Mouse (Mus musculus) WW6 (cell line): ENCODE results near the gene Fsip1.
A peak's percentile ranks its signal among the peaks of the same experiment; 100 is the strongest.

Experiments
- DNase-seq: peaks from one replicate; pipeline ENCODE4 v3.0.0-alpha.2; 2013; ENCODE audit warnings: low read depth, low spot score

Gene Fsip1

DNA sequence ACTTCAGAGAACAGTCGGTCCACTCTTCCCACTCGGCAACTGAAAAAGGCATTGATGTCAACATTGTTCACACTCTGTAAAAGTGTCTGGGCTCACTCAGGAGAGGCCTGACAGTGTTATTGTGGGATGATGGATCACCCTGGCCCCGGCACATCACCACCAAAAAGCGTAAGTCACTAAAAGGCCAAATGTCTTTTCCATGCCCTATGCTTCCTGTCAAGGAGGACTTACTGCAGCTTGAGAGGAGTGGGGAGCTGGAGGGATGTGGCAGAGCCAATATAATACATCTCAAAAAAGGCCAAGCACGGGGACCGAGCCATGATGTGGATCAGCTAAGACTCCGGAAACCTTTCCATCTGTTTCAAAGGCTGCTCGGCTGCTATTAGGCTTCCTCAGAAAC is 2.2 kb downstream of the Fsip1 start:
- DNase-seq: no peak

GRCm38 (mm10) chr2:118248966-118249365 is 7.8 kb downstream of the Fsip1 start:
- no peak for DNase-seq

GRCm38 (mm10) chr2:118248016-118248415 is 8.8 kb downstream of the Fsip1 start:
- DNase-seq: no peak

- DNase-seq: peak; percentile 42
Observed at GRCm38 (mm10) chr2:118245914-118246313, 10.9 kb downstream of the Fsip1 start.

- no peak for DNase-seq
Observed at GRCm38 (mm10) chr2:118236196-118236595, 20.6 kb downstream of the Fsip1 start.

DNA sequence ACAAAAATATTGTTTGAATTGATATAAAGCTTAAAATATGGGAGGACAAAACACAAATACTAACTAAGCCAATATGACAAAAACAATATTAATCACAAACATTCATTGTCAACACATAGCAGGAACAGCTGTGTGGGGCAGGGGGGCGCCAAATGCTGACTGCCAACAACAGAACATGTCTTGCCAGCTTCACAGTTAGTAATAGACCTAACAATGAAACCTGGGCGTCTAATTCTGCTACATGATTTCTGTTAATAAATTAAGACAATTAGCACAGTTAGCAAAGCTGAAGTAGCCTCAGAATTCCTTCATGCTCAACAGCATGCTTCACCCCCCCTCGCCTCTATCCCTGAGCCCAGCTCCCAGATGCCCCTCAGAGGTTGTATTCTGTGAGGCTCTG is 21.2 kb downstream of the Fsip1 start:
- no peak for DNase-seq

DNA sequence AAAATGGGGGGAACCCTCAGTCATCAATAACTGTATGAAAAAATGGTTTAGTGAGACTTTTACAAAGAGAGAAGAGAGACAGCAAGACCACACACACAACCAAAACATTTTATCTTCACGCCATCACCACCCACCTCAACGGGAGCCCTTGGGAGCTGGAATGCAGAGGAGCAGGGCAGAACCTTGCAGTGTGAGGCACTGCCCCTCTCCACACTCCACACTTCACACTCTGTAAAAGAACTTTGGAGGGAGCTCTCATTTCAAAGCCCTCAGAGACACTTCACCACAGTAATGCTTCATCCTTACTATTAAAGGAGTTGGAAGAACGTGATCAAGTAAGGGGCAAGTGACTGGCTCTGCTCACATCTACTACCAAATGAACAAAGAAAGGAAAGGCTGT is 26.2 kb downstream of the Fsip1 start:
- no peak for DNase-seq

- no peak for DNase-seq
Observed at GRCm38 (mm10) chr2:118228486-118229079, 28.2 kb downstream of the Fsip1 start.

GRCm38 (mm10) chr2:118225316-118226041 is 31.3 kb downstream of the Fsip1 start:
- no peak for DNase-seq

- no peak for DNase-seq
Observed at GRCm38 (mm10) chr2:118217993-118218595, 38.7 kb downstream of the Fsip1 start.

GRCm38 (mm10) chr2:118209712-118210111 is 47.1 kb downstream of the Fsip1 start:
- DNase-seq: no peak

- DNase-seq: no peak
Observed at GRCm38 (mm10) chr2:118208651-118209050, 48.1 kb downstream of the Fsip1 start.

DNA sequence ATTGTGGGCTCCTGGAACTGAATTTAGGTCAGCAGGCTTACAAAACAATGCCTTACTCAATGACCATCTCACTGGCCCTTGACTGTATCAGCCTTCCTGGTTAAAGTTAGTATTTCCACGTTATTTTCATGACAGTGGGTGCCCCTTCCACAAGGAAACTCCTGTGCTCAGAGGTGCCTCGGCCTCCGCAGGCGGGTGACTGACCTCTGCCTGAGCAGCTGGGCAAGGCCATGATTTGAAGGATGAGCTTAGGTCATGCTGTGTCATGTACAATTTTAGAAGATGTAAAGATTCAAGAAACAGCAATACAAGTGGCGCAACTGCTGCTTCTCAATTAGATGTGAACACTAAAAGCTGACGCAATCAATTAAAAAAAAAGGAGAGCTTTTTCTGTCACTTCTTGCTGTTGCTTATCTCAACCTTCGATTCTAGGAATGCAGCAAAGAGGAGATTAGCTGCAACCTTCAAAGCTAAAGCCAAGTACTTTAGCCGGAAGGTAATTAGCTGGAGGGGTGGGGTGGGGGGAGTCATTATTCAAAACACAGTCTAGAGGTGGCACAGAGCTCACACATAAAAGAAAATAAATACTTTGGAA is 50.7 kb downstream of the Fsip1 start:
- DNase-seq: no peak

GRCm38 (mm10) chr2:118204646-118205045 is 52.1 kb downstream of the Fsip1 start:
- DNase-seq: no peak

DNA sequence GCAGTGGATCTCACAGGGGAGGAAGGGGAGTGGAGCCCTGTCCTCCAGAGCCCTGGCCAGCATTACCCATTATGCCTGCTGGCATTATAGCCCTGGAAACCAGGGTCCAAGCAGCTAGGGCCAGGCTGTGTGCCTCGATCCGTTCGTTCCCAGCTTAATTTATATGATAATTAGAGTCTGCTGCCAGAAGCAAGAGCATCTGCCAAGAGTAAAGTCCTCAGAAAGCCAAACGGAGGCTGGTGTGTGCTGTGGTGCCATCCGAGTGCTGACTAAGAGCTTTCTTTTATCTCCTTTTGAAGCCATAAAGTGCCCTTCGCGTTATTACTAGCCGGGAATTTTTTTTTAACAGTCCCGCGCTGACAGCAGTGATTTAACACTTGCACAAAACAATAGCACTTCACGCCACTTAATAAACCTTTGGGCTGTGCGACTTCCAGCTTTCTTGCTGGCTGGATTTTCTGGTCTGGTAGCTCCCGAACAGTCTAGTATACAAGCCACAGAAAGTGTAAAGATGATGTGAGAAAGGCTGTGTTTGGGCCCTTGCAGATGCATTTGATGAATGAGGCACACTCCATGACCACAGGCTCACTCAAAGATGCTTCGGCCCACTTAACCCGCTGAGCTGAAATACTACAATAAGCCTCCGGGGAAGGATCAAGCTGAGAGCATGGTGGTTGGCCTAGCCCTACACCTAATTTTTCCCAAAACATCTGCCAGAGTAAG is 52.9 kb downstream of the Fsip1 start:
- DNase-seq: no peak

DNA sequence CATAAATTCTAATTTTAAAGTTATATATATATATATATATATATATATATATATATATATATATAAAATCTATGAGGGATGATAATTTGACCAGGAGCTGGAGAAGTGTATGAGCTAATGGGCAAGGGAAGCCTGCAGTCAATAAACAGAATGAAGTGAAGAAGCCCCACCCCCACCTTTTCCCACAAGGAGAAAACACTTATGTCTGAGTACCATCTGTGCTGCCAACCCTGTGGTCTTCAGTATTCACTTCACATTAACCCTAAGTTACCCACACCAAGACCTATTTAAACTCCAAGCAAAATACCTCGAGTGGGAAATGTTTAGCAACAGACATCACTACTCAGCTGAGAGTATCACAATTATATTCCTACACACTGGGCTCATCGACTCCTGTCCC is 53.8 kb downstream of the Fsip1 start:
- DNase-seq: no peak

GRCm38 (mm10) chr2:118201983-118202382 is 54.8 kb downstream of the Fsip1 start:
- no peak for DNase-seq

GRCm38 (mm10) chr2:118199867-118200266 is 56.9 kb downstream of the Fsip1 start:
- DNase-seq: peak; percentile 48

DNA sequence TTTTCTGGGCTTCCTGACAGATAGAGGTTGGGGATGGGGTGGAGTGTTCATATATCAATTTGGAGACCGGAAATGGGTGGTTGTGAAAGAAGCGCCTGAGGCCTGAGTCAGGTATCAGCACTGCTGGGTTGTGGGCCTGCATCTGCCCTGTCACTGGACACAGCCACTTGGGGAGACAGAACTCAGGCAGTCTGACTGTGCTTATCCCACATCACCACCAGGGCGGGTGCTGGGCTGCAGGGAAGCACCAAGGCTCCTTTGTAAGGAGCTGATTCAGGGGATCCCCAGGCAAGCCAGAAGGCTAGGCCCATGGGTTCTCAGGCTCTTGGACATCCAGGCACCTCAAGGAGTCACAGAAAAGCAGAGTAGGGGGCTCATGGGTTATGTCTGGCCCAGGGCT is 59.8 kb downstream of the Fsip1 start:
- DNase-seq: no peak

DNA sequence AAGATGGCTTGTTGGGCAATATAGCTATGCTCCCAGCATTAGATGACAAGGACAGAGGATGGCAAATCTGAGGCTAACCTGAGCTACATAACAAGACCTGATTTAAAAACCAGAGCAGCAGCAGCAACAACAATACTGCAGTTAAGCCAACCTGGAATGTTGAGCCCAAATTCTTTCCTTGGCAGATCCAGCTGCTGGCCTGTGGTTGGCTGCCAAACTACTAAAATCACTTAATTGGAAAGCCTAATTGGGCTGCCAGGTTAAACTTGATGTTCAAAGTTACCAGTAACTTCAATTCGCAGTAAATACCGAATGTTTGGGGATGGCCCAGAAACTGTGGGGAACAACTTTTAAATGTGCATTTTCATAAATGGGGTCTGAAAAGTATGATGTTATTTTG is 74.6 kb downstream of the Fsip1 start:
- DNase-seq: no peak

DNA sequence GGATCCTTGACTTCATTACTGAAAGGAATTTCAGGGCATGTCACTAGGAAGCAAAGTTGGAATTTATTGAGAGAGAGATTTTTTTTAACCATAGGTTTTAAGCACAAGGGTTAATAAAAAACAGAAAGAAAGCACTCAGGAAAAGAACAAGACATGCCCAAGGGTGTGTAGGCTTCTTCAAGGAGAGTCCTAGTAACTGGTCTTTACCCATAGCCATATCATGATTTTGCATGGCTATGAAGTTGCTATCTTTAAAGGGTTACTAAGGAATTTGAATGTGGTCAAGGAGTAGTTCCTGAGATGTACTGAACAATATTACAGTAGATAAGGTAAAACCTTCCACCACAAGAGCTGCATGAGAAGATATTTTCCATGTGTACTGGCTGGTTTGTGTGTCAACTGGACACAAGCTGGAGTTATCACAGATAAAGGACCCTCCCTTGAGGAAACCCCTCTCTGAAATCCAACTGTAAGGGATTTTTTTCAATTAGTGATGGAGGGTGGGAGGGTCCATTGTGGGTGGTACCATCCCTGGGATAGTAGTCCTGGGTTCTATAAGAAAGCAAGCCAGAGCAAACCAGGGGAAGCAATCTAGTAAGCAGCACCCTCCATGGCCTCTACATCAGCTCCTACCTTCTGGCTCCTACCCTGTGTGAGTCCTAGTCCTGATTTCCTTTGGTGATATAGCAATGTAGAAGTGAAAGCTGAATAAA is 76.7 kb downstream of the Fsip1 start:
- no peak for DNase-seq
